Mouse (Mus musculus): ENCODE measurements around the gene Pnpo.
A peak's percentile ranks its signal among the peaks of the same experiment; 100 is the strongest.

The Pnpo gene

GRCm38 (mm10) chr11:96929096-96929765 is 14.6 kb downstream of the Pnpo start:
- Histone ChIP-seq H3K4me1 (replicated peaks; ENCODE audit: low read depth, low read length) (peaks cover 70% of the 10 kb centered on the region), H3K27me3 (ENCODE audit: insufficient read depth, low read length) (peaks cover 15% of the 10 kb centered on the region), H3K36me3 (ENCODE audit: insufficient read depth, low read length) (no peaks in the 10 kb centered on the region), H3K4me3 (replicated peaks; ENCODE audit: low read length) (peak overlapping the region; percentile 67), H3K9me3 (ENCODE audit: low read length) (no peaks in the 10 kb centered on the region)
- TF ChIP-seq POU5F1 (IDR thresholded peaks at IDR 0.05; ENCODE audit: borderline replicate concordance, low read length): no peak
- TF ChIP-seq CTCF (conservative IDR thresholded peaks at IDR 0.05; ENCODE audit: low read length): no peak
- no peak for TF ChIP-seq NANOG (IDR thresholded peaks at IDR 0.05; ENCODE audit: borderline replicate concordance, low read length)

- Histone ChIP-seq H3K4me3 (replicated peaks; ENCODE audit: low read length) (peak overlapping the region; percentile 67), H3K27me3 (ENCODE audit: insufficient read depth, low read length) (peaks cover 15% of the 10 kb centered on the region), H3K4me1 (replicated peaks; ENCODE audit: low read depth, low read length) (peaks cover 64% of the 10 kb centered on the region), H3K9me3 (ENCODE audit: low read length) (no peaks in the 10 kb centered on the region), H3K36me3 (ENCODE audit: insufficient read depth, low read length) (no peaks in the 10 kb centered on the region)
- no peak for TF ChIP-seq CTCF (conservative IDR thresholded peaks at IDR 0.05; ENCODE audit: low read length)
- no peak for TF ChIP-seq POU5F1 (IDR thresholded peaks at IDR 0.05; ENCODE audit: borderline replicate concordance, low read length)
- TF ChIP-seq NANOG (IDR thresholded peaks at IDR 0.05; ENCODE audit: borderline replicate concordance, low read length): no peak
Observed at GRCm38 (mm10) chr11:96928691-96929090, 15.1 kb downstream of the Pnpo start.

GRCm38 (mm10) chr11:96928088-96928487 is 15.7 kb downstream of the Pnpo start, which contains the start of gene Prr15l:
Gene Prr15l, plus strand, starts transcription at chr11:96928104.
- Histone ChIP-seq H3K4me1 (replicated peaks; ENCODE audit: low read depth, low read length) (peaks cover 58% of the 10 kb centered on the region), H3K27me3 (ENCODE audit: insufficient read depth, low read length) (peaks cover 15% of the 10 kb centered on the region), H3K4me3 (replicated peaks; ENCODE audit: low read length) (peak within 1 kb of the TSS; percentile 67), H3K36me3 (ENCODE audit: insufficient read depth, low read length) (no peaks in the 10 kb centered on the region), H3K9me3 (ENCODE audit: low read length) (no peaks in the 10 kb centered on the region)
- TF ChIP-seq NANOG (IDR thresholded peaks at IDR 0.05; ENCODE audit: borderline replicate concordance, low read length): no peak
- TF ChIP-seq POU5F1 (IDR thresholded peaks at IDR 0.05; ENCODE audit: borderline replicate concordance, low read length): no peak
- no peak for TF ChIP-seq CTCF (conservative IDR thresholded peaks at IDR 0.05; ENCODE audit: low read length)

- no peaks in the 10 kb centered on the region for H3K36me3 ChIP-seq (ENCODE audit: insufficient read depth, low read length)
- no peaks in the 10 kb centered on the region for H3K9me3 ChIP-seq (ENCODE audit: low read length)
- peaks cover 14% of the 10 kb centered on the region for H3K27me3 ChIP-seq (ENCODE audit: insufficient read depth, low read length)
- H3K4me1 ChIP-seq (replicated peaks; ENCODE audit: low read depth, low read length): peaks cover 46% of the 10 kb centered on the region
- TF ChIP-seq CTCF (conservative IDR thresholded peaks at IDR 0.05; ENCODE audit: low read length) (no peak), NANOG (IDR thresholded peaks at IDR 0.05; ENCODE audit: borderline replicate concordance, low read length) (no peak), POU5F1 (IDR thresholded peaks at IDR 0.05; ENCODE audit: borderline replicate concordance, low read length) (no peak)
- H3K4me3 ChIP-seq (replicated peaks; ENCODE audit: low read length): no peak overlapping the region
Observed at GRCm38 (mm10) chr11:96926587-96926986, 17.2 kb downstream of the Pnpo start.

GRCm38 (mm10) chr11:96925469-96926148 is 18.2 kb downstream of the Pnpo start:
- Histone ChIP-seq H3K36me3 (ENCODE audit: insufficient read depth, low read length) (no peaks in the 10 kb centered on the region), H3K9me3 (ENCODE audit: low read length) (no peaks in the 10 kb centered on the region), H3K4me1 (replicated peaks; ENCODE audit: low read depth, low read length) (peaks cover 39% of the 10 kb centered on the region), H3K4me3 (replicated peaks; ENCODE audit: low read length) (peak overlapping the region; percentile 48), H3K27me3 (ENCODE audit: insufficient read depth, low read length) (peaks cover 13% of the 10 kb centered on the region)
- TF ChIP-seq NANOG (IDR thresholded peaks at IDR 0.05; ENCODE audit: borderline replicate concordance, low read length) (no peak), POU5F1 (IDR thresholded peaks at IDR 0.05; ENCODE audit: borderline replicate concordance, low read length) (no peak), CTCF (conservative IDR thresholded peaks at IDR 0.05; ENCODE audit: low read length) (no peak)

- Histone ChIP-seq H3K9me3 (ENCODE audit: low read length) (no peaks in the 10 kb centered on the region), H3K36me3 (ENCODE audit: insufficient read depth, low read length) (no peaks in the 10 kb centered on the region)
- TF ChIP-seq CTCF (conservative IDR thresholded peaks at IDR 0.05; ENCODE audit: low read length): no peak
- TF ChIP-seq NANOG (IDR thresholded peaks at IDR 0.05; ENCODE audit: borderline replicate concordance, low read length): no peak
- TF ChIP-seq POU5F1 (IDR thresholded peaks at IDR 0.05; ENCODE audit: borderline replicate concordance, low read length): no peak
Observed at GRCm38 (mm10) chr11:96924861-96925260, 18.9 kb downstream of the Pnpo start.

GRCm38 (mm10) chr11:96919003-96919402 is 24.8 kb downstream of the Pnpo start:
- Histone ChIP-seq H3K9me3 (ENCODE audit: low read length) (no peaks in the 10 kb centered on the region), H3K4me3 (replicated peaks; ENCODE audit: low read length) (no peak overlapping the region), H3K4me1 (replicated peaks; ENCODE audit: low read depth, low read length) (peaks cover 32% of the 10 kb centered on the region), H3K36me3 (ENCODE audit: insufficient read depth, low read length) (peaks cover 11% of the 10 kb centered on the region), H3K27me3 (ENCODE audit: insufficient read depth, low read length) (peaks cover 10% of the 10 kb centered on the region)
- no peak for TF ChIP-seq NANOG (IDR thresholded peaks at IDR 0.05; ENCODE audit: borderline replicate concordance, low read length)
- no peak for TF ChIP-seq CTCF (conservative IDR thresholded peaks at IDR 0.05; ENCODE audit: low read length)
- TF ChIP-seq POU5F1 (IDR thresholded peaks at IDR 0.05; ENCODE audit: borderline replicate concordance, low read length): no peak

More at GRCm38 (mm10) chr11:96924861-96925260, 18.9 kb downstream of the Pnpo start:
- H3K4me1 ChIP-seq (replicated peaks; ENCODE audit: low read depth, low read length): peaks cover 33% of the 10 kb centered on the region
- H3K27me3 ChIP-seq (ENCODE audit: insufficient read depth, low read length): peaks cover 15% of the 10 kb centered on the region
- H3K4me3 ChIP-seq (replicated peaks; ENCODE audit: low read length): no peak overlapping the region

GRCm38 (mm10) chr11:96917415-96917814 is 26.4 kb downstream of the Pnpo start:
- Histone ChIP-seq H3K27me3 (ENCODE audit: insufficient read depth, low read length) (peaks cover 10% of the 10 kb centered on the region), H3K4me1 (replicated peaks; ENCODE audit: low read depth, low read length) (peaks cover 48% of the 10 kb centered on the region), H3K4me3 (replicated peaks; ENCODE audit: low read length) (no peak overlapping the region), H3K36me3 (ENCODE audit: insufficient read depth, low read length) (peaks cover 27% of the 10 kb centered on the region), H3K9me3 (ENCODE audit: low read length) (no peaks in the 10 kb centered on the region)
- no peak for TF ChIP-seq NANOG (IDR thresholded peaks at IDR 0.05; ENCODE audit: borderline replicate concordance, low read length)
- TF ChIP-seq CTCF (conservative IDR thresholded peaks at IDR 0.05; ENCODE audit: low read length): no peak
- no peak for TF ChIP-seq POU5F1 (IDR thresholded peaks at IDR 0.05; ENCODE audit: borderline replicate concordance, low read length)

Measured in E14TG2a.4 (cell line).